Mouse (Mus musculus) c-Kit-negative CD71-positive TER-119-positive erythroid progenitor cells, embryonic 14.5 days (primary cell): ENCODE results near the gene Pcnp.

ENCODE experiments used
- DNase-seq: peaks from one replicate; pipeline ENCODE4 v3.0.0-alpha.2; 2013; ENCODE audit warnings: low read depth, low spot score

The Pcnp gene

DNA sequence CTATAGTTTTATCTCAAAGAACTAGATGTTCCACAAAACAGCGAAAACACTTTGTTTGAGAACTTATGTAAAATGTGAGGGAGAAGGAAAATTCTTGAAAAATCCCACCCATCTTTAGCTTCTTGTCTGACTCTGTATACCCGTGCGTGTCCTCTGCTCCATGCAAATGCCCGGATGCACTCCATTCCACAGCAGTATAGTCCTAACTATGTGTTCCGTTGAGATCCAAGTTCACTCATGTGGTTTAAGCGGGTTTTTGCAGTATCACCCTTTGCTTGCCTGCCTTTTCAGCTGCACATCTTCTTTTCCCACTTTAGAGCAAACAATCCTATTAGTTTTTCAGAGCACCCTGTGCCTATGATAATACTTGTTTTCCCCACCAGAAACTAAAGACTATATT is 7.0 kb upstream of the Pcnp start:
- no peak for DNase-seq

- no peak for DNase-seq
Measured at GRCm38 (mm10) chr16:56034566-56034965, 5.0 kb upstream of the Pcnp start.

GRCm38 (mm10) chr16:56028722-56029551 is 602 bp downstream of the Pcnp start:
- peak; percentile 62 for DNase-seq

DNA sequence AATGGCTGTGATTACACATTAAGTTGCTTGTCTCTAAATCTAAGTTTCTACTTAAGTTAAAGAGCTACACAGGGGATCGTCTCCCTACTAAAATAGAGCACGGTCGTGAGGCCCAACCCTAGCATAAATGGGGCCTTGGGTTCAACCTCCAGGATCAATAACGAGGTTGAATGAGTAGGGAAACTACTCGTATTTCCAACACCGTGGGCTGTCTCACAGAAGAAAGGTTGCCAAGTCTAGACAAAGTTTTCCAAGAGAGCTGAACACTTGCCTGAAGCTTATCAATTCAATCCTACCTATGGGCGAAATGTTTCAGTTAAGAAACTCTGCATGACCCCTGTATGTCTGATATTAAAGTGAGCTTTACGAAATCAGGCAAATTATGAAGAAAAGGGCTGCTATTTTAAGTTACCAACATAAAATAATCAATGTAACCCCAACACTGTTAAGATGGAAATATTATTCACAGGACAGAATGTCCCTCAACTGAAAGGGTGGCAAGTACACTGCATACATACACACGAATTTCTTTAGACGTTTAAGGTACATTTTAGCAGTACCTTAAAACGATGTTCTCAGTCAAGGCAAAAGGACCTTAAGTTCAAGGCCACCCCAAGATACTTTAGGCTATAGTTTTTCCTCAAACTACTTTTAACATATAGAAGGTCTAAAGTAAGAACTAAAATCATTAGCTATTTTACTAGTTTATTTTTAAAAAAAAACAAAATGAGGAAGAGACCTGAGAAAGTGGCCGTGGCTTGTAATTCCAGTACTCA is 1.5 kb downstream of the Pcnp start:
- DNase-seq = no peak

DNA sequence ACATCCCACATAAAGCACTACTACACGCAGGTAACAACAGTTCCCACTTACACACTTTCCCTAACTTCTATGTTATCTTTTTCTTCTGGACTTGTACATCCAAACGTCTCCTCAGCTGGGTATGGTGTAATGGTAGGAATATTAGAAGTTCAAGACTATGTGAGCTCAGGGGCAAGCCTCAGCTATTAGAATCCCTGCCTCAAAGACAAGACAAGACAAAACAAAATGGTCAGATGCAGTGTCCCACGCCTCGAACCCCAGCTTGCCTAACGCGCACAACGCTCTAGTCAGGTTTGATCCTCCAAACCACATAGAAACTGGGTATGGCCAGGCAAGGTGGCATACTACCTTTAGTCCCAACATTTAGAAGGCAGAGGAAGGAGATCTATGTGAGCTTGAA is 9.9 kb downstream of the Pcnp start:
- DNase-seq = no peak

GRCm38 (mm10) chr16:56014076-56014475 is 15.5 kb downstream of the Pcnp start:
- DNase-seq = no peak

DNA sequence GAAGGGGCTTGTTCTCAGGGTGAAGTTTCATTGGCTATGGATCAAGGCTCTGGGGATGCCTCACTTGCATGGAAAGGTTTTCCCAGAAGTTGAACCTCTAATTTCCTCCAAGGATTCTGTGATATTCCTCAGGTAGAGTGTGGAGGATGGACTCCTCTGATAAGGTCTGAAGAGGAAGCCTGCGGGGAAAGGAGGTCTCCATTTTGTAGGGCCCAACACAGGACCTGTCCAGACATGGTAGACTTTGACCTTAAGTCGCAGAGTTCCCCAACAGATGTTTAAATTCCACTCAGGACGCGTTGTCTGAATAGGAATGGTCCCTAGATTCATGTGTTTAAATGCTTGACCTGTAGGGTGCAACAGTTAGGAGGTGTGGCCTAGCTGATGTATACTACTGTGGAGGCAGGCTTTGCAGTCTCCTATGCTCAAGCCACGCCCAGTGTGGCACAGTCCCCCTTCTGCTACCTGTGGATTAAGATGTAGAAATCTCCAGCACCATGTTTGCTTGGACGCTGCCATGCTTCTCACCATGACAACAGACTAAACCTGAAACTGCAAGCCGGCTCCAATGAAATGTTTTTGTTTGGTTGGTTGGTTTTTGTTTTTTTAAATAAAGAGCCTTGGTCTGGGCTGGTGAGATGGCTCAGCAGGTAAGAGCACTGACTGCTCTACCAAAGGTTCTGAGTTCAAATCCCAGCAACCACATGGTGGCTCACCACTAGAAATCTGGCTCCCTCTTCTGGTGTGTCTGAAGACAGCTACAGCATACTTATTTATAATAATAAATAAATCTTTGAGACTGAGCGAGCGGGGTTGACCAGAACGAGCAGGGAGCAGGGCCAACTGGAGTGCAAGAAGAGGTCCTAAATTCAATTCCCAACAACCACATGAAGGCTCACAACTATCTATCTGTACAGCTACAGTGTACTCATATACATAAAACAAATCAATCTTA is 16.5 kb downstream of the Pcnp start:
- DNase-seq = no peak

DNA sequence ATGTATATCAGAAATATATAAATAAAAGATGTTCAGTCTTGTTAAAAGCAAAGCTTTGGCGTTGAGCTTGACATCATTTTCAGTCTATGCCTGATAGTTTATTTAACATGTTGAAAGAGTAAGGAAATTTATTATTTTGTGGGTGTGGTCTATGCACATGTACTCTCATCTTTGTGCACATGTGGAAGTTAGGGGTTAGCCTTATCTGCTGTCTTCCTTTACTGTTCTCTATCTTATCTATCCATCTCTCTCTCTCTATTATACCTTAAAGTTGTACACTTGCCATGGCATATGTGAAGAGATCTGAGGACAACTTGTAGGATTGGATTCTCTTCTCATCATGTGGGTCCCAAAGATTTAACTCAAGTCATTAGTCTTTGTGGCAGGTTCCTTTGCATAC is 20.7 kb downstream of the Pcnp start:
- no peak for DNase-seq

DNA sequence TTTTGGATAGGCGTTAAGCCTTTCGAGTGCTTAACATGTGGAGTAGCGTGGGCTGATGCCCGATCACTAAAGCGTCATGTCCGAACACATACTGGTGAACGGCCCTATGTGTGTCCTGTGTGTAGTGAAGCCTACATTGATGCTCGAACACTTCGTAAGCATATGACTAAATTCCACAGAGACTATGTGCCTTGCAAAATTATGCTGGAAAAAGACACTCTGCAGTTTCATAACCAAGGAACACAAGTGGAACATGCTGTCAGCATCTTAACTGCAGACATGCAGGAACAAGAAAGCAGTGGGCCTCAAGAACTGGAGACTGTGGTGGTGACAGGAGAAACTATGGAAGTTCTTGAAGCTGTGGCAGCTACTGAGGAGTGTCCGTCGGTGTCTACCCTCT is 22.7 kb downstream of the Pcnp start:
- DNase-seq = no peak

- DNase-seq = no peak
Measured at GRCm38 (mm10) chr16:55994235-55994634, 35.3 kb downstream of the Pcnp start.

DNA sequence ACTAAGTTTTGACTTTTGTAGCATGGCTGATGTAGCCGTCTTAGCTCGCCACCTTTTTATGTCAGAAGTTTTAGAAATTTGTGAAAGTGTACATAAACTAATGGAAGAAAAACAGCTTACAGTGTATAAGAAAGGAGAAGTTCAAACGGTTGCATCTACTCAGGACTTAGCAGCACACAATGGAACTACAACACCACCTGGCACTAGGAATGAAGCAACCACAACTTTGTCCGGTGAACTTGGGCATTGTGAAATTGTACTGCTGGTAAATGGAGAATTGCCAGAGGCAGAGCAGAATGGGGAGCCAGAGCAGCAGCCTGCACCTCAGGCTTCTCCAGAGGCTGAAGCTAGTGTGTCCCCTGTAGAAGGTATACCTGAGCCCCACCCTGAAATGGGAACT is 39.2 kb downstream of the Pcnp start:
- DNase-seq = no peak

- DNase-seq = no peak
Measured at GRCm38 (mm10) chr16:55986001-55986400, 43.5 kb downstream of the Pcnp start.

DNA sequence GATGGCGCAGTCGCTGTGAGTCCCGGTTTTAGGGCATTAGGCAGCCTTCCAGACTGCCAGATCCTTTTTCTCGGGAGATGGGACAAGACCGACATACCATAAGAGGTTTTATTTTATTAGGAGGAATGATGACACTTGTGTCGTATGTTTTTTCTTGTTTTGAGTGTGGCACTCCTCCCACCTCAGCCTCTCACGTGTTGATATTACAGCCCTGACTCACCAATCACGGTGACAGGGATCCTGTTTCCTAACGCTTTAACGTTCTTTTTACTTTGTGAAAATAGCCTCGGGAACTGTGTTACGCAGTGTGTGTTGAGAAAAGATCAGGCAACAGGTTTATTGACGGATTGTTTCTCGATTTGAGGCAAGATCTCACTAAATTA is 54.6 kb downstream of the Pcnp start:
- peak; percentile 40 for DNase-seq

- DNase-seq = peak; percentile 49
Measured at GRCm38 (mm10) chr16:55974256-55974902, 55.2 kb downstream of the Pcnp start.

- peak; percentile 95 for DNase-seq
Measured at GRCm38 (mm10) chr16:55973431-55974255, 55.9 kb downstream of the Pcnp start, which contains the start of gene Zbtb11. Gene Zbtb11 (plus strand): TSS chr16:55973883.

DNA sequence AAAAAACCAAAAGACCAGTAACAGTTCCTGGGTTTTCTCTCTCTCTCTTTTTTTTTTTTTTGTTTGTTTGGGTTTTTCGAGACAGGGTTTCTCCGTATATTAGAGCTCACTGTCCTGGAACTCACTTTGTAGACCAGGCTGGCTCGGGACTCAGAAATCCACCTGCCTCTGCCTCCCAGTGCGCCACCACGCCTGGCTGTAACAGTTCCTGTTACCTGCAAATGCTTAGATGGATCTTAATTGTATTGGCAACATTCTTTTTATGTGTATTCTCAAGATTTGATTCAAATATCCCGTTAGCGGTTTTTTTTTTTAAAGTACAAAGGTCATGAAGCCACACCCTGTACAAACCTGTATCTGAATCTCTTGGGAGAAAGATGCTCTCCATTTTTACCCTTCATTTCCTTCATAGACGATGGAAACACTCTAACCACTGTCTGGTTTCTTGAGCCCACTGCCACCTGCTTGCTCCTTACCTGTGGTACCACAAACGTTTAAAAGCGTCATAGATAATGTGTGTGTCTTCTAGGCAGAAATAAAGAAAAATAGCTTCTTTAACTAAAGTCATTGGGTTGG is 56.8 kb downstream of the Pcnp start:
- DNase-seq = no peak

- DNase-seq = no peak
Measured at GRCm38 (mm10) chr16:55971735-55972615, 57.6 kb downstream of the Pcnp start.

DNA sequence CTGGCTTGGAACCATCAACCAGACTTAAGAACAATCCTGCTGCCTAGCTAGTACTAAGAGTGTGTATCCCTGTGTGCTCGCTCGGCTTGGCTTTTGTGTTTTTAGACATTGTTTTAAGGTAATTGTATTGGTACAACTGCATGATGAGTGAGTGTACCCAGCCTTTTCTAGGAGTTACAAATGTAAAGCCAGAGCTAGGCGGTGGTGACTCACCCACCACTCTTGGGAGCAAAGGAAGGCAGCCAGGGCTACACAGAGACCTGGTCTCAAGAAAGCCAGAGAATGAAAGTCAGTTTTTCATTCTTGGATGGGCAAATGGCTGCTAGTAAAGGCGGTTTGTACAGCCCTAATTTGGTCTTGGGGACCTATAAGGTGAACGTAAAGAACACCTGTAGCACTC is 59.1 kb downstream of the Pcnp start:
- DNase-seq = no peak

GRCm38 (mm10) chr16:55969147-55969546 is 60.4 kb downstream of the Pcnp start:
- no peak for DNase-seq
